Mouse (Mus musculus) cerebellum, postnatal 25 days (tissue): ENCODE measurements around the gene March8.

Source experiments
- DNase-seq, 2 experiments: peaks; one replicate each; pipeline ENCODE4 v3.0.0; 2021; ENCODE audit warnings: mixed read lengths in 2 of 2

Gene March8

GRCm38 (mm10) chr6:116374136-116374535, 36.3 kb downstream of the March8 start:
- DNase-seq: no peak

DNA sequence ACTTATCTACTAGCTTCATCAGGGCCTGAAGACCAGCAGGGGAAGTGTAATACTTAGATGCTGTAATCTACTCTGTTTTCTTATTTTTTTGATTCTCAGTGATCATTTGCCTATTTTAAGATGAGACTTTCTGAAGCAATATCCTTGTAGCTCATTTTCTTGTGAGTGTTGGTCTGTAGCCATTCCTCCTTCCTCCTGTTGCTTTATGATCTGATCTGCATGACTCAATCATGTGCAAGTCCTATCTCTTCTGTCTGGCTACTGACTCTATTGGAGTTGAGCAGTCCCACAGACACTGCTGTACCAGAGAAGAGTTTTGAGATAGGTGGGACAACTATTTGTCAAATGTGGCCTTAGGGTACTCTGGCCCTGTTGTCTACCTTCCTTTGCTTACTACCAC, 36.8 kb downstream of the March8 start:
- no peak for DNase-seq

DNA sequence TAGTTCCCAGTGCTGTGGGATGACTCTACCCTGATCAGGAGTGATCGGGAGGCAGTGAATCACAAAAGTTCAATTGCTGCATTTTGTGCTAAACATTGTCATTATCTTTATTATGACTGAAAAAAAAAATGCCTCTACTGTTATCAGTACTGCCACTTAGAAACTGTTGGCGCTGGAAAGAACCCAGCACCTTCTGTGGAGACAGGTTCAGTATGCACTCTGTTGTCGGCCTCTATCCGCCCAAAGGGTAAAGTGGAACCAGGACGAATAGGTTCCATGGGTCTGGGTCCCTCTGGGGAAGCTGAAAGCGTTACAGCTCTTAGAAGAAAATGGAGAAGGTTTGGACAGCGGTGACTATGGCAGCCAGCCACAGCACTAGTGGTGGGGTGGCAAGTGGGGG, 41.1 kb downstream of the March8 start:
- DNase-seq: no peak

GRCm38 (mm10) chr6:116380157-116380556, 42.3 kb downstream of the March8 start:
- no peak for DNase-seq

GRCm38 (mm10) chr6:116381605-116382004, 43.8 kb downstream of the March8 start:
- DNase-seq: no peak

- no peak for DNase-seq
Measured at GRCm38 (mm10) chr6:116383582-116383981, 45.8 kb downstream of the March8 start.

- DNase-seq: no peak
Measured at GRCm38 (mm10) chr6:116385194-116386044, 47.6 kb downstream of the March8 start.

DNA sequence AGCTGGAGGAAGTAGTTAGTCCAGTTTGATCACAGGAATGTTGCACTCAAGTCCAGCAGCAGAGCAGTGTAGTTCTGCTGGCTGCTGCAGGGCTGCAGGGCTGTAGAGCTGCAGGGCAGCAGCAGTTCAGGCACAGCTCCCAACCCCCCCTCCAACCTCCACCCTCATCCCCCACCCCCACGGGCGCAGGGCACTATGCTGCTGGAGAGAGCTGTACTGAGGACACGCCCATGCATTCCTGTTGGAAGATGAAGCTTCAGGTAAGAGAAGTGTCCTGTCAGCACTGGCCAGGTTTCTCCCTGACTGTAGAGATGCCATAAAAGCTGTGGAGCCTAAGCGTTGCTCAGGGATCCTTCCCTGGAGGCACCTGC, 48.2 kb downstream of the March8 start:
- DNase-seq: no peak

GRCm38 (mm10) chr6:116386506-116386905, 48.7 kb downstream of the March8 start:
- DNase-seq: no peak

DNA sequence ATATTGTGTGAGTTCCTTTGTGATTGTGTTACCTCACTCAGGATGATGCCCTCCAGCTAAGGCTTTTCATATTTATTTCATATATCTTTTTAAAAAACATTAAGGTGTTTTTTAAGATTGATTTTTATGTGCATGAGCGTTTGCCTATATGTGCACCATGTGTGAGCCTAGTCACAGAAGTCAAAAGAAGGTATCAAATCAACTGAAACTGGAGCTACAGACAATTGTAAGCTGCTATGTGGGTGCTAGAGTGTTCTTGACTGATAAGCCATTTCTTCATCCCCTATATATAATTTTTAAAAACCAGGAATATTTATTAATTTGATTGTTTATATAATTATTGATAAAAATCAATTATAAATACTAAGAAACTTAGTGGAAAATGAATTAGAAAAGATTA, 50.2 kb downstream of the March8 start:
- no peak for DNase-seq

GRCm38 (mm10) chr6:116389481-116389880, 51.7 kb downstream of the March8 start:
- no peak for DNase-seq

GRCm38 (mm10) chr6:116394916-116395648, 57.3 kb downstream of the March8 start:
- no peak for DNase-seq

- no peak for DNase-seq
Measured at GRCm38 (mm10) chr6:116397621-116398020, 59.8 kb downstream of the March8 start.

DNA sequence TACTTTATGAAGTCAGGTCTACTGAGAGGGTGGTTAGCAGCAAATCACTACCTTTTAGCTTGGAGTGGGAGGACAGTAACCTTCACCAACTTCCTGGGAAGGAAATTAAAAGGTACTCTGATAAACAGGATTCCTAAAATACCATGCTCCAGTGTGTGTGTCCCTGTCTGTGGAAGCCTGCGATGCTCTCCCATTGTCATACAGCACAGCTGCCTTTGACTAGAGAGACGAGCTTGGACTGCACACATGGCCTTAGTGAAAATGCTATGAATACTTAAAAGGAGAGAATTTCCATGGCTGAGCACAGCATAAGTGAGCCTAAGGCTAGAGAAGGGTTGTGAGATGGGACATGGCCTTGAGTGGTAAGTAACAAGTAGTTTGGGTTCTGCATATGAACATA, 60.3 kb downstream of the March8 start:
- no peak for DNase-seq

- DNase-seq: peak; percentile 87 to 89
Measured at GRCm38 (mm10) chr6:116401746-116402423, 64.1 kb downstream of the March8 start.

DNA sequence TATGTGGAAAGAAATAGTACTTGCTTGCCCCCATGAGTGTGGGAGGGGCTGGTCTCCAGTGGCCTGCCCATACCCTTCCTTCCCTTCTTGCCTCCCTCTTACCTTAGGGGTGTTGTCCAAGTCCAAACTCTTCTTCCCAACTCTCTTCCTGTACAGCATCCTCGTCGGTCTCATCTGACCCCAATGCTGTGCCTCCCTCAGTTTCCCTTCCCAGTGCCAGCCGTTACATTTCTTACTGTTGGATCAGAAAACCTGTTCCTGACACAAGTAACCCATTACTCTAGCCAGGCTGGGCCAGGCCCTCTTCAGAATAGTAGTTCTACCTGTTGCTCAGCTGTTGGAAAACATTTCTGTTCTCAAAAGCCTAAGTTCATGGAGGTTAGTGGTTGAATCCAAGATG, 64.6 kb downstream of the March8 start:
- DNase-seq: no peak

- DNase-seq: no peak
Measured at GRCm38 (mm10) chr6:116405243-116405642, 67.4 kb downstream of the March8 start.

GRCm38 (mm10) chr6:116405715-116406114, 67.9 kb downstream of the March8 start:
- no peak for DNase-seq

DNA sequence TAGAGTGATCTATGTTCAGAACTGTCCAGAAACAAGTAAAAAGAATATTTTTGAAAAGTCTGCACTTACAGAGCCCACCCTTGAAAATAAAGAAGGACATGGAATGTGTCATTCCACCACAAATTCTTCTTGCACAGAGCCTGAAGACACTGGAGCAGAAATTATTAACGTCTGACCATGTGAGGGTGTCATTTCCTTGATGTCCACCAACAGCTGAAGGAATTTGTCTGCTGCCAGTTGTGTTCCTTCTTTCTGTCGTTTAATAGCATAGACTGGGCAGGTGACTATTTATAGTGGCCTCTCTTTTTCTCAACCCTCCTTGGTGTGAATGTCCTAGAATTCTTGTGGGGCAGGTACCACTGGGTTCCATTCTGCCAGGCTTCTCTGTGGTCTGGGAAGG, 68.3 kb downstream of the March8 start:
- DNase-seq: no peak

GRCm38 (mm10) chr6:116406680-116407079, 68.9 kb downstream of the March8 start:
- no peak for DNase-seq

GRCm38 (mm10) chr6:116407216-116407615, 69.4 kb downstream of the March8 start:
- DNase-seq: no peak

DNA sequence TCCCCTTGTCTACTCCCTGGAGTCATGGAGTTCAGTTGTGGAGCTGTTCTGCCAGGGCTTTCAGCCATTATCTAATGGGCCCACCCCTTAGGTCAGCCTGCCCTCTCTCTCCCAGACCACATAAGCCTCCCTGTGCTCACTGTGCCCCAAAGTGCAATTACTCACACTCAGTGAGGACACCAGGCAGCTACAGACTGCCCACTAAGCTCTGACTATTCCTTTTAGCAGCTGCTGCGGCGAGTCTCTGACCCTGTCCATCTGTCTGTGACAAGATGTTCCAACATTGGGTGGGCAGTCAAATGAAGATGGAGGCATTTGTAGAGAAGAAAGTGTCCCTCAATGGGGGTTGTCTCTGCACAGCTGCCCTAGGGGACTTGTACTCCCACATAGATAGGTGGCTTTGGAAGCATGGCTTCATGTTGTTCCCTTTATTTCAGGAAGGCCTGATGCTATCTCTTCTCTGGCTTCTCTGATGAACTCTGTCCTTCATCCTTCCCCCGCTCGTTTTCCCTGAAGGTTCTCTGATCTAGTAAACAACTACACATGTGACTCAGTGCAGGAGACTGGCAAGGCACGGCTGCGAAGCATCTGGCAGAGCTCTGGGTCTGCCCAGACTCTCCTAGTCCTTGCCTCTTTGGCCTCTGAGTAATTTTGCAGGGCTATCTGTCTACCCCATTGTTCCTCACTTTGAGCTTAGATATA, 70.3 kb downstream of the March8 start:
- no peak for DNase-seq

GRCm38 (mm10) chr6:116410436-116410835, 72.6 kb downstream of the March8 start:
- DNase-seq: no peak
